Mouse (Mus musculus) neural tube, embryonic 13.5 days (tissue): ENCODE data around the gene Adgrg2. TPM values are rescaled to one million over a fixed set of nuclear protein-coding genes. Genes with fewer than 3 reads are reported as not detected.

Experiments
- ATAC-seq: fragments of 200-750 bp; cut with Nextera tagmentation; 2 replicates; pipeline ENCODE4 v1.8.0; 2017; ENCODE audit warnings: low read depth, mild to moderate bottlenecking, moderate TSS enrichment, moderate library complexity
- H3K27ac ChIP-seq: fragments of 300-500 bp; sonication (generic); replicated peaks from 2 replicates; pipeline ENCODE4 v1.5.1; 2015; ENCODE audit warnings: moderate library complexity, mild to moderate bottlenecking, inconsistent platforms
- H3K27me3 ChIP-seq: fragments of 300-500 bp; sonication (generic); 2 replicates; pipeline ENCODE4 v1.6.1; 2015; ENCODE audit warnings: mild to moderate bottlenecking, inconsistent platforms
- H3K36me3 ChIP-seq: fragments of 300-500 bp; sonication (generic); 2 replicates; pipeline ENCODE4 v1.6.1; 2015; ENCODE audit warnings: mild to moderate bottlenecking, inconsistent platforms
- H3K4me1 ChIP-seq: fragments of 300-500 bp; sonication (generic); replicated peaks from 2 replicates; pipeline ENCODE4 v1.6.1; 2015; ENCODE audit warnings: inconsistent platforms
- H3K4me2 ChIP-seq: fragments of 300-500 bp; sonication (generic); 2 replicates; pipeline ENCODE4 v1.6.1; 2015; ENCODE audit warnings: inconsistent platforms, mild to moderate bottlenecking, moderate library complexity
- H3K4me3 ChIP-seq: fragments of 300-500 bp; sonication (generic); 2 replicates; pipeline ENCODE4 v1.5.1; 2015; ENCODE audit warnings: mild to moderate bottlenecking, inconsistent platforms
- H3K9ac ChIP-seq: fragments of 300-500 bp; sonication (generic); 2 replicates; pipeline ENCODE4 v1.6.1; 2015; ENCODE audit warnings: moderate library complexity, mild to moderate bottlenecking, inconsistent platforms
- H3K9me3 ChIP-seq: fragments of 300-500 bp; sonication (generic); 2 replicates; pipeline ENCODE4 v1.6.1; 2016; ENCODE audit warnings: inconsistent platforms
- WGBS: fragments of 180-500 bp; shearing (Covaris S2); methylation state at CpG from one replicate; pipeline ENCODE4 v1.1.7; 2015; 5-methylcytosine and 5-hydroxymethylcytosine counted together
- polyA plus RNA-seq: library from polyadenylated mRNA; unstranded; fragments of >200 nt; fragmentation: Nextera tagmentation; extraction: Ambion mirVana; gene quantifications from 2 replicates; pipeline ENCODE4 v1.2.1, GENCODE M21; 2015

Gene Adgrg2
- 5.1 and 6.7 TPM in 2 replicates for polyA plus RNA-seq

DNA sequence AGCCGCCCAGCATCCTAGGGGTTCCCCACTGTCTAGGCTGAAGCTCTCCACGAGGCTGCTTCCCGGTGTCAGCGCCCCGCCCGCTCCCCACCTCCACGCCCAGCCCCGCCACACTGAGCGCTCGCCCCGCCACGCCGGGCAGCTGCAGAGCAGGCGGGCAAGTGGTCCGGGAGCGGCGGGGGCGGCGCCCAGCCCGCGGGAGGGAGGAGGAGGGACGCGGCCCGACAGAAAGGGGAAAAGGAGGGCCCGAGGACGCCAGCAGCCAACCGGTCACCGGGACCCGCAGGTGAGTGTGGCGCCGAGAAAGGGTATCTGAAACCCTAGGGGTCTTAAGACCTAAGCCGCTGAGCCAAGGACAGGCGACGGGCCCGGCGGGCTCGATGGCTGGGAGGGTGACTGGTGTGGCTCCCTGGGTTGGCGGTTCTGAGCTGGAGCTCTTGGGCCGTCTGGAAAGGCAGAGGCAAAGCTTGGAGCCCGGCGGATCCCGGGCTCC, at the start of gene Adgrg2:
Adgrg2 (plus strand) TSS at position 227 of the 493 bp plus-strand sequence.
- Histone ChIP-seq H3K9ac (peak within 1 kb of the TSS; percentile 65), H3K4me1 (no peaks in the 10 kb centered on the region), H3K9me3 (no peaks in the 10 kb centered on the region), H3K4me2 (peak within 1 kb of the TSS; percentile 74), H3K27ac (no peak within 1 kb of the TSS), H3K36me3 (no peaks in the 10 kb centered on the region), H3K27me3 (peaks cover 45% of the 10 kb centered on the region), H3K4me3 (peak within 1 kb of the TSS; percentile 44)
- peak; percentile 80 for ATAC-seq
- WGBS: 13% methylated on average over 38 of the region's 42 CpGs

DNA sequence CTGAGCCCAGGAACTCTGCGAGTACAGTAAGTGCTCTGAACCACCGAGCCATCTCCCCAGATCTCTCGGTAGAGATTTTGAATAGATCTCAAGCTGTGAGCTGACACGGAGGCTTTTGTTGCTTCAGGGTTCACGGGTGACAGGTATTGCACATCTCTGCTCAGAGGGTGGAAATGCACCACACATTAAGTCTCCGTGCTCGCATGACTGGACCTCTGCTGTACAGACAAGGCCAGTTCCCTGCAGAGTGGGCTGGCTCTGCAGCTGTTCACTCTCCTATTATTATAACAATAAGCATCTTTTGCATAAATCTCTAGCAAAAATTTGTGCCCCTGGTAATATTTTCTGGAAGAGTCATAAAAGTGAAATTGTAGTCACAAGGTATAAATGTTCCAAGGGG, 39.5 kb upstream of the Adgrg2 start:
- Histone ChIP-seq H3K4me2 (no peak overlapping the region), H3K9me3 (no peaks in the 10 kb centered on the region), H3K9ac (no peak overlapping the region), H3K36me3 (no peaks in the 10 kb centered on the region), H3K27ac (no peak overlapping the region), H3K4me1 (no peaks in the 10 kb centered on the region), H3K27me3 (peaks cover 36% of the 10 kb centered on the region), H3K4me3 (no peak overlapping the region)
- WGBS: 52% methylated on average over 7 of the region's 7 CpGs
- no peak for ATAC-seq

- no peaks in the 10 kb centered on the region for H3K4me1 ChIP-seq
- H3K27me3 ChIP-seq: peaks cover 36% of the 10 kb centered on the region
- no peak overlapping the region for H3K9ac ChIP-seq
- WGBS: 26% methylated on average over 1 of the region's 1 CpGs
- H3K4me3 ChIP-seq: no peak overlapping the region
- H3K9me3 ChIP-seq: no peaks in the 10 kb centered on the region
- H3K27ac ChIP-seq: no peak overlapping the region
- no peaks in the 10 kb centered on the region for H3K36me3 ChIP-seq
- no peak overlapping the region for H3K4me2 ChIP-seq
- ATAC-seq: no peak
Observed at GRCm38 (mm10) chrX:160351967-160352677, 38.4 kb upstream of the Adgrg2 start.

DNA sequence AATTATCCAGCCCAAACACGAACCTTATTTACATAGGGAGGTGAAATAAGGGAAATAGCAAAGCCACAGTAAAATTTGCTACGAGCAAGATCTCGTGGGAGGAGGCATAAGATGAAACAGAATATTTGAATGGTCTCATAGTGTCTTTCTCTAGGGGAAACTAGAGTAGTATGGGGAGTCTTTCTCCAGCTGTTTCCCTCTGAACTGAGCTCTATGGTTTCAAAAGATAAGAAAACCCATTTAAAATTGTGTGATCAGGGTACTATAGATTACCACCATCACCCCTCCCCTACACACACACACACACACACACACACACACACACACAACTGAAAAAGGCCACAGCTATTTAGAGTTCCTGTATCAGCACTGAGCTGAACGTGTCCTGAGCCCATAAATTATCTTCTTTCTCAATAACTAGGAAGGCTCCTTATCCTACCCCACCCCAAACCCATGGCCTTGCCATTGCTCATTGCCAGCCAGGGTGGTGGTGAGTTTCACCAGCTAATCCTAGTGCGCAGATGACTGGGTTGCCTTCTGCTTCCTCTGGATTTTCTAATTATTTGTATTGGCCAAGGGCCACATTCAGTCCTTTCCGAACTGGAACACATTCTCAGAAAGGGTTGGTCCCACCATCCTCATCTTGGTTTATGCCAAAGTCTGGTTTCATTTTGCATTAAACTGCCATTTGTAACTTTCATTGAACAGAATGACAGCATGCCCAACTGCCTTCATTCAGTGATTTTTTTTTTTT, 5.6 kb upstream of the Adgrg2 start:
- 82% methylated on average over 6 of the region's 6 CpGs for WGBS
- Histone ChIP-seq H3K27ac (no peak overlapping the region), H3K9ac (no peak overlapping the region), H3K4me3 (no peak overlapping the region), H3K9me3 (no peaks in the 10 kb centered on the region), H3K4me1 (no peaks in the 10 kb centered on the region), H3K36me3 (no peaks in the 10 kb centered on the region), H3K27me3 (peaks cover 25% of the 10 kb centered on the region), H3K4me2 (no peak overlapping the region)
- ATAC-seq: no peak

DNA sequence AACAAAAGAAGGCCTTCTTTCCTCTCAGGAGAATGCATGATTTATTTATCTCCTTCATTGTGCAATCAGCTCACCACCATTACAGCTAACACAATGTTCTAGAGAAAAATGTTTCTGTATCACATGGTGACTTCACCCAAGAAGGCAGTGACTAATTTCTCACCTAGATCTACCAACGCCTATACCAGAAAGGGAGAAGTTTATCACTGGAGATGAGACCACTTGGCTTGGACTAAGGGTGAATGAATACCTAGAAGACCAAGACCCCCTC, 5.1 kb upstream of the Adgrg2 start:
- no peak for ATAC-seq
- Histone ChIP-seq H3K9me3 (no peaks in the 10 kb centered on the region), H3K4me3 (no peak overlapping the region), H3K4me1 (no peaks in the 10 kb centered on the region), H3K9ac (no peak overlapping the region), H3K27ac (no peak overlapping the region), H3K4me2 (no peak overlapping the region), H3K27me3 (peaks cover 26% of the 10 kb centered on the region), H3K36me3 (no peaks in the 10 kb centered on the region)
- WGBS: 86% methylated on average over 1 of the region's 1 CpGs

- Histone ChIP-seq H3K9me3 (no peaks in the 10 kb centered on the region), H3K4me1 (no peaks in the 10 kb centered on the region), H3K9ac (no peak overlapping the region), H3K36me3 (no peaks in the 10 kb centered on the region), H3K4me2 (no peak overlapping the region), H3K27ac (no peak overlapping the region), H3K4me3 (no peak overlapping the region), H3K27me3 (peaks cover 28% of the 10 kb centered on the region)
- 77% methylated on average over 4 of the region's 4 CpGs for WGBS
- ATAC-seq: no peak
Observed at GRCm38 (mm10) chrX:160412930-160413453, 22.5 kb downstream of the Adgrg2 start.

DNA sequence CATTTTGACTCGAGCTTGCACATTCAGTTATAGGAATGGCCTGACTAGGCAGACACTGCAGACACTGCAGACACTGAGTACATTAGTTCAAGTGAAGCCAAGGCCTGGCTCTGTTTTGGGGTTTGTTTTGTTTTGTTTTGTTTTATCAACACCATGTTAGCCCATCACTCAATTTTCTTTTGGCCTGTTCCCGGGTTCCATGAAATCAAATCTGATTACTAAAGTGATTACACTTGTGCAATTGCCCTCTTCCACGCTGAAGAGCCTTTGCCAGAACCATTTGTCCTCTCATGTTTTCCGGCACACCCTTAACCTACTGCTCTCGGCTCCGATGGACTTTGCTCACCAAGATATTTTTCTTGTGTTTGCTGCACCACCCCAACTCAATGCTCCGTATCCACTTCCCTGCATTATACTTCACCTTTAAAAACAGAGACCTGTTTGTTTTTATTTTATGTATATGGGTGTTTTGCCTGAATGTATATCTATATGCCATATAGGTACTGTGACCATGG, 23.4 kb downstream of the Adgrg2 start:
- Histone ChIP-seq H3K9ac (no peak overlapping the region), H3K4me1 (no peaks in the 10 kb centered on the region), H3K27me3 (peaks cover 30% of the 10 kb centered on the region), H3K9me3 (no peaks in the 10 kb centered on the region), H3K36me3 (no peaks in the 10 kb centered on the region), H3K27ac (no peak overlapping the region), H3K4me3 (no peak overlapping the region), H3K4me2 (no peak overlapping the region)
- ATAC-seq: no peak
- 87% methylated on average over 7 of the region's 7 CpGs for WGBS

GRCm38 (mm10) chrX:160418397-160418796, 27.9 kb downstream of the Adgrg2 start:
- no peaks in the 10 kb centered on the region for H3K36me3 ChIP-seq
- H3K4me2 ChIP-seq: no peak overlapping the region
- H3K9me3 ChIP-seq: no peaks in the 10 kb centered on the region
- H3K27ac ChIP-seq: no peak overlapping the region
- H3K4me1 ChIP-seq: no peaks in the 10 kb centered on the region
- no peak for ATAC-seq
- peaks cover 41% of the 10 kb centered on the region for H3K27me3 ChIP-seq
- H3K9ac ChIP-seq: no peak overlapping the region
- WGBS: 78% methylated on average over 7 of the region's 7 CpGs
- H3K4me3 ChIP-seq: no peak overlapping the region

DNA sequence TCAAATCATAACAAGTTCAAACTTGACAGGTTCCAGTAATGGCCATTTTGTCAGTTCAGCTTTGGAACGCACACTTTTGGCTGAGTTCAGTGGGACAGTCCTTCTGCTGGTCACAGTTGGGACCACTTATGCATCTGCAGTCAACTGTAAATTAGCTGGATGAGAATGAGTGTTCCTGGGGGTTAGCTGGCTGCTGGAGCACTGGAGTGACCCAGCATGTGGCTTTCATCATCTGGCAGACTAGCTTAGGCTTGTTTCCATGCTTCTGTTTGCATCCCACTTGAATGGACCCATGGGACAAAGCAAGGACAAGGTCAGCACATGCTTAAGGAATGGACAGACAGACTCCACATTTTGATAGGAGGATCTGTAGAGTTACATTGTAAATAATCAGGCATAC, 33.2 kb downstream of the Adgrg2 start:
- Histone ChIP-seq H3K4me1 (no peaks in the 10 kb centered on the region), H3K9me3 (no peaks in the 10 kb centered on the region), H3K4me2 (no peak overlapping the region), H3K27me3 (peaks cover 55% of the 10 kb centered on the region), H3K27ac (no peak overlapping the region), H3K9ac (no peak overlapping the region), H3K4me3 (no peak overlapping the region), H3K36me3 (no peaks in the 10 kb centered on the region)
- no peak for ATAC-seq
- 81% methylated on average over 1 of the region's 1 CpGs for WGBS

GRCm38 (mm10) chrX:160426486-160426885, 36.0 kb downstream of the Adgrg2 start:
- no peak overlapping the region for H3K27ac ChIP-seq
- WGBS: 25% methylated on average over 1 of the region's 1 CpGs
- peaks cover 45% of the 10 kb centered on the region for H3K27me3 ChIP-seq
- H3K9ac ChIP-seq: no peak overlapping the region
- H3K9me3 ChIP-seq: no peaks in the 10 kb centered on the region
- H3K36me3 ChIP-seq: no peaks in the 10 kb centered on the region
- no peak for ATAC-seq
- no peak overlapping the region for H3K4me2 ChIP-seq
- no peaks in the 10 kb centered on the region for H3K4me1 ChIP-seq
- H3K4me3 ChIP-seq: no peak overlapping the region

DNA sequence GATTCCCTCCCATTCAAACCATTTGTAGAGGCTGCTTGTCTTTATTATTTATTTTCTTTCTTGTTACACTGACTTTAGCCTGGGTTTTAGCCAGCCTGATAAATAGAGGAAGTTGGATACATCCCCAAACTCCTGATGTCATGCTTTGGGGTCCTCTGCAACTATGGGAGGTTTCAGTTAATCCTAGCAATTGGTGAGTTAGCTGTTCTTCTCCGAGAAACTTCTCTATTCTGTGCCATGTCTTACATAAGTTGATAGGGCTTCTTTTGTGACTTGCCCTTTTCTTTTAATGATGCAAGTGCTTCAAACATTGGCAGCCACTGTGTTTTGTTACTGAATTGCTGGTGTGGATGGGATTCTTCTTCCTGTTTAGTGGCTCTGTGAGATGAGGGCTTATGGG, 36.4 kb downstream of the Adgrg2 start:
- no peak overlapping the region for H3K4me3 ChIP-seq
- H3K4me2 ChIP-seq: no peak overlapping the region
- no peaks in the 10 kb centered on the region for H3K4me1 ChIP-seq
- H3K9me3 ChIP-seq: no peaks in the 10 kb centered on the region
- WGBS: 67% methylated on average over 1 of the region's 1 CpGs
- H3K36me3 ChIP-seq: no peaks in the 10 kb centered on the region
- ATAC-seq: no peak
- H3K9ac ChIP-seq: no peak overlapping the region
- H3K27me3 ChIP-seq: peaks cover 43% of the 10 kb centered on the region
- H3K27ac ChIP-seq: no peak overlapping the region

DNA sequence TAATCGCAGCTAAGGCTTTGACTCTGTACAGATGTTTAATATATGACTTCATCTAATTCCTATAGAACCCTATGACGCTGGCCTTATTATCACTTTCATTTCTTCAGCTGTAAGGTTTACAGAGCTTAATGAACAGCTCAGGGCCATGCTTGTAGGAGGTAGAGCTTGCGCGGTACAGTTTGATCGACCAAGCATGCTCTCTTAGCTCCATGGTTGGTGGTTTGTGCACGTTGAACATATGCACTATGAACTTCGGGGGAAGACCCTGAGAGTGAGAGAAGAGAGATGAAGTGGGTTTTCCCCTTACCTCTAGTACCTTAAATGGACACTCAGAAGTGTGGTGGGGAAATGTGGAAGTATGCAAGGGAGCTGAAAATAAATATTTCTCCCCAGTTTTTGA, 41.7 kb downstream of the Adgrg2 start:
- Histone ChIP-seq H3K36me3 (no peaks in the 10 kb centered on the region), H3K9ac (no peak overlapping the region), H3K4me3 (no peak overlapping the region), H3K4me1 (no peaks in the 10 kb centered on the region), H3K27me3 (peaks cover 10% of the 10 kb centered on the region; the same call in 1 of the 2 replicates), H3K27ac (no peak overlapping the region), H3K9me3 (no peaks in the 10 kb centered on the region), H3K4me2 (no peak overlapping the region)
- WGBS: 95% methylated on average over 7 of the region's 7 CpGs
- no peak for ATAC-seq
